Mouse (Mus musculus) right cerebral cortex, postnatal 10 days (tissue): ENCODE measurements around the gene Gpr22.

Experiments
- DNase-seq, 2 experiments: peaks; one replicate each; pipeline ENCODE4 v3.0.0; 2021; ENCODE audit warnings: low spot score in 2 of 2

Gene Gpr22

GRCm38 (mm10) chr12:31713600-31713999 is at the start of gene Gpr22:
TSS of gene Gpr22 (minus strand) at chr12:31713947.
- DNase-seq = peak; percentile 74 to 82

DNA sequence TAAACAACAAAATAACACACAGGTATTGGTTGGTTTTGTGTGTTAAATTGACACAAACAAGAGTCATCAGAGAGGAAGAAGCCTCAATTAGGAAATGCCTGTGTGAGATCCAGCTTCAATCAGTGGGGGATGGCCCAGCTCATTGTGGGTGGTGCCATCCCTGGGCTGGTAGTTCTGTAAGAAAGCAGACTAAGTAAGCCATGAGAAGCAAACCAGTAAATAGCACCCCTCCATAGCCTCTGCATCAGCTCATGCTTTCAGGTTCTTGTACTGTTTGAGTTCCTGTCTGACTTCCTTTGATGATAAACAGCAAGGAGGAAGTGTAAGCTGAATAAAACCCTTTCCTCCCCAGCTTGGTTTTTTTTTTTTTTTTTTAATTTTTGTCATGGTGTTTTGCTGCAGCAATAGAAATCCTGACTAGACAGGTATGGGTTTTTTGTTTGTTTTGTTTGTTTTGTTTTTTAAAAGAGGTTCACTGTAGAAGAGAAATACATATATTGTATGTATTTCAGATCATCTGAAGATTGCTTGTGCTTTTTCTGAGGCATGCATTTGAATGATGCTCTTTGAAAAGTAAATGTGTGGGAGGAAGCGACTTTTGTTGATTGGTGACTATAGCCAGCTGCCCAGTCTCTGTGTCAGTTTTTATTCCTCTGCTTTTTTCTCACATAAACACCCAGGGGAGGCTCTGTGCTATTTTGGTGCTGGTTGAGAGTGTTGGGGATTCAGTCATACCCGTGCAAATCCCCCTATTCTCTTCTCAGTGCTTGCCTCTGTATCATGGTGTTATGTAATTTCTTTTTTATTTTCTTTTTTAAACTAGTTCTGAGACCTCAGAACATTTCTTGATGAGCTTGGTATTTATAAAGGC is 42.4 kb upstream of the Gpr22 start:
- peak in 1 of 2 experiments; percentile 37 for DNase-seq

GRCm38 (mm10) chr12:31754465-31754864 is 40.7 kb upstream of the Gpr22 start:
- DNase-seq = no peak

DNA sequence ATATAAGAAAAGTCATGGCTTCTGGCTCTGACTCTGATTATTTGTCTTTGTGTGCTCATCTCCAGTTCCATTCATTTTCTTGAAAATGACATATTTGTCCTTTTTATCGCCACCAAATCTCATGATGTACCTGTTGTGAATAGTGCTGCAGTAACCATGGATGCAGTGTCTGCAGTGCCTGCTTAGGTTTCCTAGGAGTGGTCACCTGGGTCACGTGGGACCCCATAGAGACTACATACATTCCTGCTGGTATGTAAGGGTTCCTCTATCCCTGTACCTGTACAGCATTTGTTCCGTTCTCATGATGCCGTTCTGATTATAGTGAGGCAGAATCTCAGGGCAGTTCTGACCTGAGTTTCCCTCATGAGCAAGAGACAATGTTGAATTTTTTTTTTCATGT is 36.1 kb upstream of the Gpr22 start:
- no peak for DNase-seq

DNA sequence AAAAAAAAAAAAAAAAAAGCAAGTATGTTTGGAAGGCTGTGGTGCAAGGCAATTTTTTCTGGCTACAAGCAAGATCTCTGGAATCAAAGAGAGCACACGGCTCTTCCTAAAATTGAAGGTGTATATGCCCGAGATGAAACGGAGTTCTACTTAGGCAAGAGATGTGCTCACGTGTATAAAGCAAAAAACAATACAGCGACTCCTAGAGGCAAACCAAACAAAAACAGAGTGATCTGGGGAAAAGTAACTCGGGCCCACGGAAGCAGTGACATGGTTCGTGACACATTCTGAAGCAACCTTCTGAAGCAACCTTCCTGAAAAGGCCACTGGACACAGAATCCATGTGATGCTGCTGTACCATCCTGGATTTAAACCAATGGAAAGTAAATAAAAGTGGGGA is 33.6 kb upstream of the Gpr22 start:
- no peak for DNase-seq

DNA sequence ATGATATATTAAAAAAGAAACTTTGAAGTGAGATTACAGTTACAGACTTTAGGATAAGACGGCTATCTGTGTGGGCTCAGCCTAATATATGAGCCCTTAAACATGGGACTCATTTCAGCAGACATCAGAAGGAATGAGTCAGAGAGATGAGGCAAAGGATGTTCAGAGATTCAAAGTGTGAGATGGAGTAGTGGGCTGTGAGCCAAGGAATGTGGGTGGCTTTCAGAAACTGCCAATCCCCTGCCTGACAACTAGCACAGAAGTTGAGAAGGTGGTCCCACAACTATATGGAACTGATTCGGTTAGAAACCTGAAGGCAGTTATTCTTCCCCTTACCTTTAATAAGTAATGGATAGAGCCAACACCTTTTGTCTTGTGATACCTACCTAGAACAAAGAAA is 20.9 kb upstream of the Gpr22 start:
- peak; percentile 44 to 53 for DNase-seq

DNA sequence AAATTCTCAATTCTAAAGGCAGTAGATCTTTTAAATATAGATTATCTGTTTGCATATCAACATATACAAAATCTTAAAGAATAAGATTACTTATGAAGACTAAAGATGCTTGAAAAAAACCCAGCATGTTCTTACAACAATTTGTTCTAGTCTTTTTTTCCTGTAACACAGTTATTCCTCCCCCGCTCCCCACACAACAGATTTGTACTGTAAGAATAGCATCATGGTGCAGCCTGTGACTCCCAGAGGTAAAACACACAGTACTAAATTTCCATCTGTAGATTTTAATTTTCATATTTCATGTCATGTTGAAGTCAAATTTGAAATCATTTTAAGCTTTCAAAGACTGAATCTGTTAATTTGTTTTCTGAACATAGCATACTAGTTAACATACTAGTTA is 16.4 kb upstream of the Gpr22 start:
- peak; percentile 50 to 65 for DNase-seq

GRCm38 (mm10) chr12:31726707-31727106 is 13.0 kb upstream of the Gpr22 start:
- no peak for DNase-seq

DNA sequence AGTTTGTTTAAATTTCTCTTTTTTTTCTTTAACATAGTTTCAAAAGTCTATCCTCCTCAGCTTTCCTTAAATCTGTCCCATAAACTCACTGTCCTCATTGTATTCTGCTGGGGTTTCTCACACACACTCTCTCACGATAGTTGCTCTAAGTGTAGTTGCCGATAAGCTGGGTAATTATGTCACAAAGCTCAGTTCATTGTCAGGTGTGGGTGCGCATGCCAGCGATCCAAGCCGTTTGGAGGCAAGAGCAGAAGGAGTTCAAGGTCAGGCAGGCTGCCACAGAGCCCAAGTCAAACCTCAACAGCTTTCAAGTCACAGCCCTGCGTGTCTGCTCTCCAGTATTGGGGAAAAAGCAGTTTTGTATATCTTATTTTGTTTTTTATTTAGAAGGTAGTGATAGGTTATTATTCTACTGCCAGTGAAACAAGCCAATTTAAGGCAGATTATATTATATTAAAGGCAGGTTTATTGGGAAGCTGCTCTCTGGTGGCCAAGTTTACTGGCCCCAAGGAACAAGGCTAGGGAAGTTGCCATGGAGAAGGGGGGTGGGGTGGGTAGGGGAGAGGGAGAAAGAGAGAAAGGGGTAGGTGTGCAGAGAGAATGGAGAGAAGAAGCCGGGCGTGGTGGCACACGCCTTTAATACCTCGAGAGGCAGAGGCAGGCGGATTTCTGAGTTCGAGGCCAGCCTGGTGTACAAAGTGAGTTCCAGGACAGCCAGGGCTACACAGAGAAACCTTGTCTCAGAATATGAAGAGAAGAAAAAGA is 11.9 kb upstream of the Gpr22 start:
- no peak for DNase-seq

DNA sequence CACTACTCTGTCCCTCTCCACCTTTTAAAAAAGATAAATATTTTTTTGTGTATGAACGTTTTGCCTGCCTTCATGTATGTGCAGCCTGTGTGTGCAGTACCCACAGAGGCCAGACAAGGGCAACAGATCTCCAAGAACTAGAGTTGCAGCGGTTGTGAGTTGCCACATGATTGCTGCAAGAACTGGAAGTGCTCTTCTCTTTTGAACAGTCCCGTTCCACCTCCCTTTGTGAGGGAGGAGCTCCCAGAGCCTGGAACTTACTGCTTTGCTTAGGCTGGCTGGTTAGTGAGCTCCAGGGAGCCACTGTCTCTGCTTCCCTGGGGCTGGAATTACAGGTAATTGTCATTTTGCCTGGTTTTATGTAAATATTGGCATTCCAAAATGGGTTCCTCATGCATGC is 10.8 kb upstream of the Gpr22 start:
- DNase-seq = no peak

DNA sequence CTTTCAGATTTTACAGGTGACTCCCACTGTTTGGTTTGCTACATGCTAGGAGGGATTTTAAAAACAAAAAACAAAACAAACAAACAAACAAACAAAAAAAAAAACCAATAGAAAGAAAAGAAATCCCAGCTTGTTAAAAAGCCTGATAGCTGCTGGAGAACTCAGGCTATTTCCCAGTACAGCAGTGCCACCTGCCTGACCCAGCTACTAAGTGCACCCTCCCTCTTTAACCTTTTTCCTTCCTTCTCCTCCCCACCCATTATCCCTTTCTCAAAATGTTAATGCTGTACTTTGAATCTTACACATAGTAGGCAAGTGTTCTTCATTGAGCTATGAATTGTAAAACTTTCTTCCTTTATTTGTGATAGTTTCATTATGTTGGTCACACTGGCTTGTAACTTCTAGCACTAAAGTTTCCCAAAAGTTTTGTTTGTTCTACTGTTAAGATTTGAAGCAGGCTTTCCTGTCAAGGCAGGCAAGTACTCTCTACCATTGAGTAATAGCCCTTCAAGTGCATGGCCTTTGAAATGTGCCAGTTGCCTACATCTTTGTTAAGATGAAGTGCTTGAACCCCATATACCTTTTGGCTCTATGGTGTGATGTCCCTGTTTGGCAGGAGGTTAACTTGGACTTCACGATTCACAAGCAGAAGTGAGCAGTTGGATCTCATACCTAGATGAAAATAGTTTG is 6.0 kb upstream of the Gpr22 start:
- DNase-seq = no peak

DNA sequence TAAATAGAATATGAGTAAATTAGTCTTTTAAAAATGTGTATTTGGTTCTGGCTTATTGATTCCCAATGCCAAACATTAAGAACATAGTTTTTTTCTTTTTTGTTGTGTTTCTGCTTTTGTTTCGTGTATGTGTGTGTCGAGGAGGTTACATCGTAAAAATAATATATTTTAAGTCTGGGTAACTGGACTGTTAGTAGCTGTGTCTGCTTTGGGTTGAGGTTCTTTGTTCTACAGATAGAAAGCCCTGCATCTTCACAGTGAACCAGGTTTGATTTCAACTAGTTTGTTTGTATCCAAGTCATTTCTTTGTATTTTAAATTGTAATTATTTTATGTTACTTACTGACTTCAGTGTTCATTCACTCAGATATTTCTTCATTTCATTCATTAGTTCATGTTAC is 323 bp upstream of the Gpr22 start:
- no peak for DNase-seq

GRCm38 (mm10) chr12:31712727-31713126 is 1.0 kb downstream of the Gpr22 start:
- DNase-seq = no peak

DNA sequence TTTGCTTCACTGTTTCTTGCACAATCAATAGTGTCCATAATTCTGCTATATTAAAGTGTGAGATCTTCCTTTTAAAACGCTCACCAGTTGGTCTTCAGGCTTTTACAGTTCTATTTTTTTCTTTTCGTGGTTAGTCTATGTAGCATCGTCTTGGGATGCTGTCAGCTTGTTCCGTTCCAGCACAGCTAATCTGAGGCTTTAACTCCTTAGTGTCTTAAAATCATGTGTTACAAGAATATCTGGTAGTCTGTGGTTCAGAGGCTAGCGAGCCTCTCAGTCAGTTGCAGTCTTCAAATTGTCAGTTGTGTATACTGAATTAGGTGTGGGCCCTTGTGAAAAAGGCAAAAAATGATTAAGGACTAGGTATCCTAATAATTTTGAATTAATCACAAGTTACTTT is 1.5 kb downstream of the Gpr22 start:
- no peak for DNase-seq

DNA sequence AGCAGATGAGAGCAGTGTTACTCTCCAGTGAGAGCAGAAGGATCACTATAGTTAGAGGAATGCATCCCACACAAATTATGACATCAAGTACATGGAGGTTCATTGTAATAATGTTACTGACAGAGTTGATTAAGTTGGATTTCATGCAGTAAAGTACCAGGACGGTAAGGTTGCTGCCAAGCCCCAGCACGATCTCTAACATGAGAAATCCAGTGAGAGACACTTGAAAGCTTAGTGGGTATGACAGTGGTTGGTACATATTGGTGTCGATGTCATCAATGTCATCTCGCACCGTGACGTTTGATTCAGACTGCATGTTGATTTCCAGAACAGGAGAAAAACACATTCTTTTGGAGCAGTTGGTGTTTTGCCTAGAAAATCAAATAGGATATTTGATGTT is 4.1 kb downstream of the Gpr22 start:
- DNase-seq = no peak

GRCm38 (mm10) chr12:31707531-31707930 is 6.2 kb downstream of the Gpr22 start:
- no peak for DNase-seq

- DNase-seq = no peak
These were observed 7.6 kb downstream of the Gpr22 start for GRCm38 (mm10) chr12:31706168-31706567.

DNA sequence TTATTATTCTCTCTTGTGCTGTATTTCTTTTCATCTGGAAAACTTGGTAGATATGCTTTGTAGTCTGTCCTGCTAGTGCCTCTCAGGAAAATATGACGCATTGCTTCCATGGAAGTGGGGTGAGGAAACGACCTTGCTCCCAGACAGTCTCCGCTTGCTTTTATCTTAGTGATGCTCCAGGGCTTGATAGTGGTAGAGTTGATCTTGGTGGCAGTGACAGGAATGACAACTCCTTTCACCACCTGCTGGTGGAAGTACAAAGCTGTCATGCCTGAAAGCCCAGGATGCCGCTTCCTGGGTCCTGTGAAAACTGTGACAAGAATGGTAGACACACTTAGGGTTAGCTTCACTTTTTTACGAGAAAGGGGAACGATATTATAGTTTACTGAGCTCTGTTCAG is 9.8 kb downstream of the Gpr22 start:
- DNase-seq = no peak

DNA sequence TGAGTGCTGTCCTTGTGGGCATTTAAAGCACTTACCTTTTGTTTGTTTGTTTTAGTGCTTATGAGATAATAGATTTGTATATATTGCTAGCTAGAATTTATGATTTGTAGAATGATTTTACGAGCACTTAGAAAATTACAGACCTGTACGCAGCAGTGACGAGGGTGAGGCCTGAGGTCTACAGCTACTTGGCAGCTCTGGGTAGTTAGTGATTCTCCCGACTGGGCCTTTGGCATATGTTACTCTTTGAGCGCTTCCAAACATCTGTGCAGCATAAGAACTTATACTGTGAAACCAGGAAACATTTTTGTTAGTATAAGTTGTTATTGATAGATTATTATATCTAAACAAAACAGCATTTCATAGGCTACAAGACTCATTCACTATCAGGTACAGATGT is 12.3 kb downstream of the Gpr22 start:
- DNase-seq = no peak

DNA sequence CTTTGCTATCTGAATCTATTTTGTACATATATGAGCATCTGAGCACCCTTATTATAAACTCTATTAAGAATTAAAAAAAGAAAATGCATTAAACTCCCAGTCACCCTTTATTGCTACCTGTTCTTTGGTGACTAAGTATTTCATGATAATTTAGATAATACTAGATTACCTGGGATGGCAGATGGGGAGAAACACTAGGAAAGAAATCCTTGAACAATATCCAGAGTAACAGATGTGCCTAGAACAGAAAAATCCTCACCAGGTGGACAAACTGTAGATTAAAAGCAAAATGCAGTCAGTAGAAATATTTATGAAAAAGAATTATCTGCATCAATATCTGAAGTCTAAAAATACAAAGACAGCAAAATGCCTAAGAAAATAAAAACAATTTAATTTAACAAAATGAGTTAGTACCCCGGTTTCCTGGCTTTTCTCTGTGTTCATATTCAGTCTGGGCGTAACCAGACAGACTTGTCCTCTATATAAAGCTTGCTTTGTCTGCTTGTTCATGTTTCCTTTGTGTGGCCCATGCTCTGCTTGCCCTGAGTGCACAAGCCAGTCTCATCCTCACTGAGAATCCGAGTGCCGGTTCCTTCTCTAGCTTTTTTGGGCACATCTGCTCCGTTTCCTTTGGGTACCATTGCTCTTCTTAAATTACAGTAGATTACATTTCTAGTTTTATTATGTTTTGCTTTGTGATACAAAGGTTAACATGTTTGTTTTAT is 13.0 kb downstream of the Gpr22 start:
- no peak for DNase-seq

- no peak for DNase-seq
These were observed 20.5 kb downstream of the Gpr22 start for GRCm38 (mm10) chr12:31693278-31693677.

DNA sequence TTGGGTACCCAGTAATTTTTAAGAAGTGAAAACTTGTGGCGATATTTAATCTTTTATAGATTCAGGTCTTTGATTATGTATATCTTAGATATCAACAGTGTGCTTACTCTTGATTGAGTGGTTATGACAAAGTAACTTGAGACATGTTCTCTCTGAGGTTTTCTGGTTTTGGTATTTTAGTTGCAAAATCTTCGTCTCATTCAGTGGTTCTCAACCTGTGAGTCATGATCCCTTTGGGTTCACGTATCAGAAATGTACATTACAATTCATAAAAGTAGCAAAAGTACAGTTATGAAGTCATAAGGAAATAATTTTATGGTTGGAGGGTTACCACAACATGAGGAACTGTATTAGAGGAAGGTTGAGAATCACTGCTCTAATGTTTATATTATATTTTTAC is 27.1 kb downstream of the Gpr22 start:
- DNase-seq = no peak
